Mouse (Mus musculus) right cerebral cortex, postnatal 36 days (tissue): ENCODE measurements around the gene Zfp58.
"Not testable (repeated sequence)": the region's sequence is repeated elsewhere in the genome, so short reads cannot be mapped to it uniquely, and the experiment has no call there.

Experiments used
- DNase-seq, 2 experiments: peaks; one replicate each; pipeline ENCODE4 v3.0.0; 2022; ENCODE audit warnings: low spot score in 2 of 2, mixed read lengths in 1 of 2

Zfp58 gene

GRCm38 (mm10) chr13:67500084-67500719 lies at the start of gene Zfp58:
Zfp58 (minus strand) TSS chr13:67500555.
- DNase-seq = peak; percentile 77 to 93

GRCm38 (mm10) chr13:67545941-67546340 lies 45.6 kb upstream of the Zfp58 start:
- DNase-seq = no peak

GRCm38 (mm10) chr13:67527049-67527730 lies 26.8 kb upstream of the Zfp58 start:
- DNase-seq = no peak

- peak; percentile 90 to 93 for DNase-seq
Observed at GRCm38 (mm10) chr13:67525753-67526410, 25.5 kb upstream of the Zfp58 start, which contains the start of the genes Gm26965 and Zfp87. Gm26965 (minus strand) TSS chr13:67526151. Zfp87 (minus strand) TSS chr13:67526177.

- no peak for DNase-seq
Observed at GRCm38 (mm10) chr13:67500908-67501307, 553 bp upstream of the Zfp58 start.

- DNase-seq = no peak
Observed at GRCm38 (mm10) chr13:67495631-67496030, 4.7 kb downstream of the Zfp58 start.

- DNase-seq = no peak
Observed at GRCm38 (mm10) chr13:67484424-67484811, 15.9 kb downstream of the Zfp58 start.

- DNase-seq = peak; percentile 84 to 90
Observed at GRCm38 (mm10) chr13:67483625-67484423, 16.5 kb downstream of the Zfp58 start, which contains the start of gene Zfp874b. Zfp874b (minus strand) TSS chr13:67484258.

GRCm38 (mm10) chr13:67481528-67481927 lies 18.8 kb downstream of the Zfp58 start:
- no peak for DNase-seq

GRCm38 (mm10) chr13:67469274-67469673 lies 31.1 kb downstream of the Zfp58 start:
- DNase-seq = no peak

- DNase-seq = not testable (repeated sequence)
Observed at GRCm38 (mm10) chr13:67463506-67464185, 36.7 kb downstream of the Zfp58 start.

- no peak for DNase-seq
Observed at GRCm38 (mm10) chr13:67452021-67452309, 48.4 kb downstream of the Zfp58 start.

- peak; percentile 87 to 94 for DNase-seq
Observed at GRCm38 (mm10) chr13:67451172-67452020, 49.0 kb downstream of the Zfp58 start, which contains the start of gene Zfp874a. Zfp874a (minus strand) TSS chr13:67451624.
